Mouse (Mus musculus): ENCODE results near the gene Usp32. TPM values are rescaled to one million over a fixed set of nuclear protein-coding genes. Genes with fewer than 3 reads are reported as not detected.

Usp32 gene
- total RNA-seq, 2 experiments from 2014 or later, result 122 to 126 TPM

DNA sequence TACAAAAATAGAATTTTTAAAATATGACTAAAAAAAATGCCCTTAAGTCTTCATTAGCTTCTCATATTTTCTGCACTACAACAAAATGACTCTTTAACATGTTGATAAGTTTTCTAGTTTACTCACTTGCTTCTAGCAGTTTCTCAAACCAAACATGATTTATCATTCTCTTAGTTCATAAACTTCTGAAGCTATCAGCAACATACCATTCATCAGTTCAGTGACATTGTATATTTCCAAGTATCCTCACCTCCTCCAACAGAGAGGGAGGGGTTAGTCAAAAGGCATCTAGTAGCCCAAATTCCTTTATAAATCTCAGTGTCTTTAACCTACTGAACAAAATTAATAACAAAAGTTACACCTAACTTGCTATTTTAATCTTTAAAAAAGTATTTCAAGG is 22.8 kb downstream of the Usp32 start:
- no peak overlapping the region for H3K4me3 ChIP-seq
- DNase-seq (ENCODE audit: extremely low spot score in 1 of 2, low spot score in 2 of 2), result no peak
- TF ChIP-seq CTCF (IDR thresholded peaks at IDR 0.05), result no peak
- no peak overlapping the region for H3K27ac ChIP-seq
- intact Hi-C loops (cut with DNase I), result no loop called here

DNA sequence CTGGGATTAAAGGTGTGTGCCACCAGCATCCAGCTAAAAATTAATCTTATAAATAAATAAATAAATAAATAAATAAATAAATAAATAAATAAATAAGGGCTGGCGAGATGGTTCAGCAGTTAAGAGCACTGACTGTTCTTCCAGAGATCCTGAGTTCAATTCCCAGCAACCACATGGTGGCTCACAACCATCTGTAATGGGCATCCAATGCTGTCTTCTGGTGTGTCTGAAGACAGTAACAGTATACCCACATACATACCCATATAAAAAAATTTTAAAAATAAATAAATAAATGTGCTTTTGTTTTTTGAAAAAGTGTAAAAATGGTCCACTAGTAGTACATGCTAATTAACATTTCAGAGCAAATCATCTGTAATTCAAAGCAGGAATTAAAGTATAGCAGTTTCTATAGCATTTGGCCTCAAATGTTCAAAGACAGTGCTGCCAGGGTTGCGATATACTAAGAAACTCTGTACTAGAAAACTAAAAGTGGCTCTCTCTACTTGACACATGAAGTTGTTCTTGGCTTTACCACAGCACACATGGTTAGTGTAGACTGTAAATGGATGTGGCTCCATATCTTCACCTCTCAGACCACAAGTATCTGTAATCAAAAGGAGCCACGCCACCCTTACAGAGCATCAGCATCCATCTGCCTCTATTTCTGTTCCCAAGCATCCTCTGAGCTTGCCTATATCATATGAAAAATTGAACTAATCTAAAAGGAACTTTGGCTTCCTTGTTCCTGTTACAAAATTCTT is 23.7 kb downstream of the Usp32 start:
- TF ChIP-seq CTCF (IDR thresholded peaks at IDR 0.05), result no peak
- no peak for DNase-seq (ENCODE audit: extremely low spot score in 1 of 2, low spot score in 2 of 2)
- Histone ChIP-seq H3K27ac (no peak overlapping the region), H3K4me3 (no peak overlapping the region)
- intact Hi-C loops (cut with DNase I), result no loop called here

- no peak overlapping the region for H3K4me3 ChIP-seq
- intact Hi-C loops (cut with DNase I), result no loop called here
- no peak for TF ChIP-seq CTCF (IDR thresholded peaks at IDR 0.05)
Observed at GRCm38 (mm10) chr11:85109957-85110356, 30.0 kb downstream of the Usp32 start.

DNA sequence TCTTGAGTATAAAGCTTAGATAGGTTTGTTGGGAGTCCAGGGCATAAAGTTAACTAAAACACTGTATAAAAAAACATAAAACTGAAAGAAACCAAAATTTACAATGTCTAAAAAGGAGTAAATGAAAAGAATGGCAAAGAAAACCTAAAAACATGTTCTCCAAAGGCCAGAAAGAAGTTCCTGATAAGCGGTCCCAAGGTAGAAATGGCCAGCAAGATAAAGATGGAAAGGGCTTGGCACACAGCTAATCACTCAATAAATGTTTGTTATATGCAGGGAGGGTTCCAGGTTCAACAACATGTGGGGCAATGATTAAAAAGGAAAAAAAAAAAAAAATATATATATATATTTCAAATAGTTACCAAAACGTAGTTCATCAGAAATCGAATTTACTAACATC is 32.7 kb downstream of the Usp32 start:
- TF ChIP-seq CTCF (IDR thresholded peaks at IDR 0.05), result no peak
- Histone ChIP-seq H3K4me3 (no peak overlapping the region), H3K27ac (no peak overlapping the region)
- DNase-seq (ENCODE audit: extremely low spot score in 1 of 2, low spot score in 2 of 2), result no peak
- intact Hi-C loops (cut with DNase I), result no loop called here

More at GRCm38 (mm10) chr11:85109957-85110356, 30.0 kb downstream of the Usp32 start:
- DNase-seq (ENCODE audit: extremely low spot score in 1 of 2, low spot score in 2 of 2), result no peak
- no peak overlapping the region for H3K27ac ChIP-seq

DNA sequence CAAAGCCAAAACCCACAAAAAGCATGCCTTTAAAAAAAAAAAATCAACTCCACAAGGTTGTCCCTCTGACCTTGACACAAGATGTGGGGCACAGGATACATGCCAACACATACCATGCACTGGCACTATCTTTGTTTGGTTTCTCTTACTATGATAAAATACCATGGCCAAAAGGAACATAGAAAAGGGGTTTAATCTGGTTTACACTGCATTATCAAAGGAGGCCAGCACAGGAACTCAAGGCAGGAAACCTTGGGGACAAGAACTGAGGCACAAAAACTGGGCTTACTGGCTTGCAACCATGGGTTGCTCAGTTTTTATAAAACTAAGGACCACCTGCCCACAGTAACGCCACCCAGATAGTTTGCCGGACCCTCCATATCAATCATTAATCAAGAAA is 34.1 kb downstream of the Usp32 start:
- Histone ChIP-seq H3K4me3 (no peak overlapping the region), H3K27ac (no peak overlapping the region)
- no peak for DNase-seq (ENCODE audit: extremely low spot score in 1 of 2, low spot score in 2 of 2)
- intact Hi-C loops (cut with DNase I), result no loop called here
- no peak for TF ChIP-seq CTCF (IDR thresholded peaks at IDR 0.05)

DNA sequence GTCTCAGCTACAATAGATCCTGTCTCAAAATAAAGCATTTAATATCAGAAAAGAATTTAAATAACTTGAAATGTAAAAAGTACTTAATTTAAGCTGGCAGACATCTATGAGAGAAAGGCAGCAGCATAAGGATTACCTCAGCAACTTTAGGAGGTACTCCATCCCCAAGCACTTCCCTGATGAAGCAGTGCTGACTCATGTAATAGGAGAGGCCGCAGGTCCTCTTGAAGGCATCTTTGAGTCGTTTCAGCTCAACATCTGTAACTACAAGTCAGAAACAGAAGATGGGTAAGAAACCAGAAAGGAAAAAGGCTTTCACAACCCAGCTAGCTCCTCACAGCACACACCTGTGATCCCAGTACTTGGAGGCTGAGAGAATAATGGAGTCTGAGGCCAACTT is 36.2 kb downstream of the Usp32 start:
- Histone ChIP-seq H3K27ac (no peak overlapping the region), H3K4me3 (no peak overlapping the region)
- intact Hi-C loops (cut with DNase I), result no loop called here
- TF ChIP-seq CTCF (IDR thresholded peaks at IDR 0.05), result no peak
- DNase-seq (ENCODE audit: extremely low spot score in 1 of 2, low spot score in 2 of 2), result no peak

DNA sequence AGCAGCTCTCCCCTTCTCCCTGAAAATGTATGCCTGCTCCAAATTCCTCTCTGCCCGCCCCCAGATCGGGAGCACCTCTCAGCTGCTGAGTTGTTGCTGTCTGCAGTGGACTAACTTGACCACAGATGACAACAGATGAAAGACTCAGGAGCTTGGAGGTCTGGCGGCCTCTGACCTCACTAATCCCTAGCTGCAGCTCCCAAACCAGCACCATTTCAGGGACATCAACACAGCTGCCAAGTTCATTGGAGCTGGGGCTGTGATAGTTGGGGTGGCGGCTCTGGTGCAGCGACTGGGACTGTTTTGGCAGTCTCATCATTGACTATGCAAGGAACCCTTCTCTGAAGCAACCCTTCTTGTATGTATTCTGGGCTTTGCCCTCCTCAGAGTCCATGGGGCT is 44.8 kb downstream of the Usp32 start:
- no peak for TF ChIP-seq CTCF (IDR thresholded peaks at IDR 0.05)
- intact Hi-C loops (cut with DNase I), result no loop called here
- Histone ChIP-seq H3K27ac (no peak overlapping the region), H3K4me3 (no peak overlapping the region)
- no peak for DNase-seq (ENCODE audit: extremely low spot score in 1 of 2, low spot score in 2 of 2)

DNA sequence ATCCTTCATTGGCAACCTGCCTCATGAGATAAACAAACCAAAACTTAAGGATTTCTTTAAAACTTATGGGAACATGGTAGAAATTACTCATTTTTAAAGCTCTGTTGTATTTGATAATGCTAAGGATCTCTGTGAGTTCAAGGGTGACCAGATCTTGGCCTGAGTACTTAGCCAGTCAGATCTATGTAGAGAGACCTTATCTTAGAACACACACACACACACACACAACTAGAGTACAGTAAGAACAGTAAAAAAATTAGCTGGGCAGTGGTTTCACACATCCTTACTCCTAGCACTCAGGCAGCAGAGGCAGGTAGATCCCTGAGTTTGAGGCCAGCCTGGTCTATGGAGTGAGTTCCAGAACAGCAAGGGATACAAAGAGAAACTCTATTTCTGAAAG is 53.7 kb downstream of the Usp32 start:
- DNase-seq (ENCODE audit: extremely low spot score in 1 of 2, low spot score in 2 of 2), result no peak
- Histone ChIP-seq H3K27ac (no peak overlapping the region), H3K4me3 (no peak overlapping the region)
- TF ChIP-seq CTCF (IDR thresholded peaks at IDR 0.05), result no peak
- intact Hi-C loops (cut with DNase I), result no loop called here

DNA sequence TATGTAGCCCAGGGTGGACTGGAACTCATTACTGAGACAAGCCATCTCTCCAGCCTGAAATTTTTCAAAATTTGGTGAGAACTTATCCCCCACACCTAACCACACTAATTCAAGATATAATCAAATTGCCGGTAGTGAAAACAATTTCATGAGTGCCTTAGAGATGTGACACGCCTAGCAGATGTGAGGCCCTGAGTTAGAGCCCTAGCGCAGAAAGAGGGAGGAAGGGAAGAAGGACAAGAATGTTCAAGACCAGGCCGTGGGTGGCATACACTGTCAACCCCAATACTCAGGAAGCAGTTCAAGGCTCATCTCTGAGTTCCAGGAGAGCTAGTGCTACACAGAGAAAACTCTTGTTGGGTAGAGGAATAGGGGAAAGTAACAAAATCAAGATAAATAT is 72.1 kb downstream of the Usp32 start:
- DNase-seq (ENCODE audit: extremely low spot score in 1 of 2, low spot score in 2 of 2), result no peak
- no peak for TF ChIP-seq CTCF (IDR thresholded peaks at IDR 0.05)
- Histone ChIP-seq H3K27ac (no peak overlapping the region), H3K4me3 (no peak overlapping the region)
- intact Hi-C loops (cut with DNase I), result no loop called here

DNA sequence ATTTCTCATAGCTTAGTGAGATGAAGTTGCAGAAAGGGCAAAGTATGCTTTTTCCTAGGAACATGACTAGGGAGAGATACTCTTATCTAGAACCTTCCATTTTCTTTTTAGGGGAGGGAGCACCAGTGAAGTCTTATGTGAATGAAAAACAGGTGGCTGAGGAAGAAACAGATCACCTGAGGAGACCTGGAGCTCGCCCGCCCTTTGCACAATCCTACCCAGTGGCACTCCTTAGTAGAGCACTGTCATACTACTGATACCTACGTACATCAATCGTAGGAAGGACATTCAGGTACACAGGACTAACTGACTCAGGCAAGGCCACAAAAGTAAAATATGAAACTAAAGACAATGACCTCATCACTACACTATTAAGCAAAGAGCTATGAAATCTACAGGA is 81.4 kb downstream of the Usp32 start:
- H3K27ac ChIP-seq, result no peak overlapping the region
- TF ChIP-seq CTCF (IDR thresholded peaks at IDR 0.05), result no peak
- DNase-seq (ENCODE audit: extremely low spot score in 1 of 2, low spot score in 2 of 2), result no peak
- no peak overlapping the region for H3K4me3 ChIP-seq
- intact Hi-C loops (cut with DNase I), result no loop called here

DNA sequence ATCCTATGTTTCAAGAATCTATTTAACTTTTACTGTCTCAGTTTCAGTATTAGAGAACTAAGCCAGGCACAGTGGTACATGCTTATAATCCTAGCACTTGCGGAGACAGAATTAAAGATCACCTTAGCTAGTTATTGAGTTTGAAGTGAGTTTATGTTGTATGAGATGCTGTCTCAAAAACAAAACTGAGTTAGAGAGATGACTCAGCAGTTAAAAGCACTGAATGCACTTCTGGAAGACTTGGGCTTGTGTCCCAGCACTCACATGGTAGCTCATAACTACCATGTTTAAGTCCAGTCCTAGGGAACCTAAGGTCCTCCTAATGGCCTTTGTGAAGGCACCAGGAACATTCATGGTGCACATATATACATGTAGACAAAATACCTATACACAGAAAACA is 82.4 kb downstream of the Usp32 start:
- Histone ChIP-seq H3K4me3 (no peak overlapping the region), H3K27ac (no peak overlapping the region)
- DNase-seq (ENCODE audit: extremely low spot score in 1 of 2, low spot score in 2 of 2), result no peak
- intact Hi-C loops (cut with DNase I), result no loop called here
- TF ChIP-seq CTCF (IDR thresholded peaks at IDR 0.05), result no peak

DNA sequence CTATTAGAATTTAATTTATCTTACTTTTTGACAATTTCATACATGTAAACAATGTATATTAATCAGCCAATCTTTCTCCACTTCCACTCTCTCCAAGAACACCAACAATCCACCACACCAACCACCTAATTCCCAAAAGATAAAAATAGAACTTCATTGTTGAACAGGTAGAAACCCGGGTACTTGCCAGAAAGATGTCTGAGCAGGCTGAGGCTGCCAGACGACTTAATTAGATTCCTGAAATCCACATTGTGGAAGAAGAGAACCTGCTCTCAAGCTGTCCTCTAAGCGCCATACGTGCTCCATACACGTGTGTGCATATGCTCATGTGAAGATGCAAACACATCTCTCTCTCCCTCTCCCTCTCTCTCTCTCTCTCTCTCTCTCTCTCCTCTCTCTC is 83.1 kb downstream of the Usp32 start:
- Histone ChIP-seq H3K27ac (no peak overlapping the region), H3K4me3 (no peak overlapping the region)
- intact Hi-C loops (cut with DNase I), result no loop called here
- no peak for DNase-seq (ENCODE audit: extremely low spot score in 1 of 2, low spot score in 2 of 2)
- no peak for TF ChIP-seq CTCF (IDR thresholded peaks at IDR 0.05)

GRCm38 (mm10) chr11:85055561-85055960 is 84.4 kb downstream of the Usp32 start:
- Histone ChIP-seq H3K4me3 (no peak overlapping the region), H3K27ac (no peak overlapping the region)
- DNase-seq (ENCODE audit: extremely low spot score in 1 of 2, low spot score in 2 of 2), result no peak
- intact Hi-C loops (cut with DNase I), result no loop called here
- TF ChIP-seq CTCF (IDR thresholded peaks at IDR 0.05), result no peak
